Mouse (Mus musculus) lung, adult 18-20 months (tissue): ENCODE measurements around the gene Lzts2.

Experiments used
- DNase-seq, 2 experiments: peaks; one replicate each; pipeline ENCODE4 v3.0.0; 2022; ENCODE audit warnings: mixed read lengths in 2 of 2

The Lzts2 gene

GRCm38 (mm10) chr19:45053451-45053850, 39.2 kb downstream of the Lzts2 start:
- no peak for DNase-seq

DNA sequence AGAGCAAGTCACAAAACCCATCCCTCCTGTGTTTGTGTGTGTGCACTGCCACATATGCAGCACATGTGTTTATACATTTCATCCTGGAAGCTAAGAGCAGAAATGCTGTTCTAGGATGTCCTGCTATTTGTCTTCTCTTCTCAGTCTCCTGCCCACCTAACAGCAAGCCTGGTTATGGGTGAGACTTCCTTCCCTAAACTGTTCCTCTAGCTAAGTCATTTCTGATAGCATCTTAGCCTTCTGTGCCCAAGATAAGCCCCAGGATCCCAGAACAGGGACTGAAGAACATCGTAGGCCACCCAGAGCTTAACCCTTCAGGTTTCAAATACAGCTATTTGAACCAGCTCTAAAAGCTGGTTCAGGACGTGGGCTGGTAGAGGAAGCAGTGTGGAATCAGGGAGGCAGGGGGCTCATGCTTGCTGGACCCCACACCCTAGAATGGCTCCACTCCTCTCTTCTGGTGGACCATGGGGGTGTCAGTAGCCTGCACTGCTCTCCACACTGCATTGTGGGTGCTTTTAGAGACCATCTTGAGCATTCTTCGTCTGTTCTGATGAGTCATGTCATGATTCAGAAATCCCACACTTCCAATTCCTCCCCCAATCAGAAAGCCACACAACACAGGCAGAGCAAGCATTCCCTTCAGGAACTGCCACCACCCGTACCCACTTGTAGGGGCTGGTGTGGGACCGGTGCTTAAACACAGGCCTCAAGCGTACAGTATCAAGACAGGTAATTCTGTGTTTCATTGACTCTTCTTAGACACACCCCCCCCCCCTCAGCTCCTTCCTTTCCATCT, 40.9 kb downstream of the Lzts2 start:
- DNase-seq: no peak

GRCm38 (mm10) chr19:45056364-45056763, 42.1 kb downstream of the Lzts2 start:
- peak in 1 of 2 experiments; percentile 31 for DNase-seq

GRCm38 (mm10) chr19:45056908-45057698, 42.9 kb downstream of the Lzts2 start:
- DNase-seq: peak in 1 of 2 experiments; percentile 28

GRCm38 (mm10) chr19:45057724-45058112, 43.5 kb downstream of the Lzts2 start:
- DNase-seq: no peak

DNA sequence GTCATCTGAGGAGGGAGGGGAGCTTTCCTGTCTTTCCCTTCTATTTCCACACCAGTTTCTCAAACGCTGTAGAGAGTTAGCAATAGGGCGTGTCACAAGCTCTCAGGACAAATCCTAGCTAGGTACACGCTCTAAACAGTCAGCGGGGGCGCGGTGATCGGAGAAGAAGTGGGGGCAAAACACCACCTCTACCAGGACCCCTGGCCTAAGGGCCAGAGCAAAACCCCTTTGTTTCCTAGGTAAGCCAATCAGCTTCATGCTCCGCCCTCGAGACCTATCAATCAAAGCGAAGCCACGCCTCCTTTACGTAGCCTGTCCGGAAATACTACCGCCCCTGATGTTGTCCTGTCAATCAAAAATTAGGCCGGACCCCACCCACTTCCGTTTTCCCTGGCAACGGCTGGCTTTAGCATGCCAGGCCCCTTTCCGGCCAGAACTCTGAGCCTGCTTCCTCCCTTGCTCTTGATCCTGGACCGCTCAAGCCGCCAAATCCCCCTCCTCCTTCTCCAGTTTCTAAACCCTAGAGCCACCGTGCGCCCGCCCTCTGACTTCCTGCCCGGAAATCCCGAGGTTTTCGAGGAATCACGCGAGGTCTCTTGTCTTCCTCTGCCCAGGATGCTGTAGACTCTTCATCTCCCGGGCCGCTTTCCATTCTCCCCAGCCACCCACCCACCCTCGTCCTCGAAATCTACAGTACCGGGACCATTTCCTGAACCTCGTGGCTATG, 44.1 kb downstream of the Lzts2 start:
- peak; percentile 96 to 97 for DNase-seq

DNA sequence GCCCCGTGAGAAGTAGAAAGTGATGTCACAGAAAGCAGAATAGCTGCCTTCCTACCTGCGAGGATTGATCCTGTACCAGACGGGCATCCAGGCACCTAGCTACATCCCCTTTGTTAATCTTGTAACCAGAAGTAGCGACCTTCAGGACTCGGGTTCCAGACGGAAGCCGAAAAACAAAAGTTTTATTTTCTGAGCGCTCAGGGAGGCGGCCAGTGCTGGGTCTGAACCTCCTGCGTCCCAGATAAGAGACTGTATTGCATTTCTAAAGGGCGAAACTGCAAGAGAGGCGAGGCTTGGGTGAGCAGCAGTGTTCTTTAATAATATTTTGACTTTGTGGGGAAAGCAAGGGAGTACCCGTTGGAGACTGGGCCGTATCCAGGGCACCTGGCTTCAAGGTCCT, 44.6 kb downstream of the Lzts2 start:
- no peak for DNase-seq

- peak; percentile 58 to 66 for DNase-seq
Measured at GRCm38 (mm10) chr19:45063565-45064292, 49.5 kb downstream of the Lzts2 start.

DNA sequence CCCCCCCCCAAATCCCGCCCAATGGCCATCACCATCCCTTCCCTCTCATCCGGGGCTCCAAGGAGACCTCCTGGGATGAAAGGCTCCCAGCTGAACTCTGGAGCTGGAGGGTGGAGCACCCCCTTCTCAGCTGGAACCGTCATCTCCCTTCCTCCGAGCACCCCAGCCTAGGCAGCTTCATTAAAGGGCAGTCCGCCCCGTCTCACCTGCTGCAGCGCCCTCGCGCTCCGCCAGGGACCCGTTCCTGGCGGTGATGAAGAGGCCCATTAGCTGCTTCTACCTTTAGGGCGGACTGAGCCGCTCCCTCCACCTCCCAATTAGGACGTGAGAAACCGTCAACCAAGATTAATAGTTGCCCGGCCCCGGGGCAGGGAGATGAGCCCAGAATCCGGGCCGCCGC, 51.0 kb downstream of the Lzts2 start:
- no peak for DNase-seq

GRCm38 (mm10) chr19:45067170-45067569, 53.0 kb downstream of the Lzts2 start:
- no peak for DNase-seq

DNA sequence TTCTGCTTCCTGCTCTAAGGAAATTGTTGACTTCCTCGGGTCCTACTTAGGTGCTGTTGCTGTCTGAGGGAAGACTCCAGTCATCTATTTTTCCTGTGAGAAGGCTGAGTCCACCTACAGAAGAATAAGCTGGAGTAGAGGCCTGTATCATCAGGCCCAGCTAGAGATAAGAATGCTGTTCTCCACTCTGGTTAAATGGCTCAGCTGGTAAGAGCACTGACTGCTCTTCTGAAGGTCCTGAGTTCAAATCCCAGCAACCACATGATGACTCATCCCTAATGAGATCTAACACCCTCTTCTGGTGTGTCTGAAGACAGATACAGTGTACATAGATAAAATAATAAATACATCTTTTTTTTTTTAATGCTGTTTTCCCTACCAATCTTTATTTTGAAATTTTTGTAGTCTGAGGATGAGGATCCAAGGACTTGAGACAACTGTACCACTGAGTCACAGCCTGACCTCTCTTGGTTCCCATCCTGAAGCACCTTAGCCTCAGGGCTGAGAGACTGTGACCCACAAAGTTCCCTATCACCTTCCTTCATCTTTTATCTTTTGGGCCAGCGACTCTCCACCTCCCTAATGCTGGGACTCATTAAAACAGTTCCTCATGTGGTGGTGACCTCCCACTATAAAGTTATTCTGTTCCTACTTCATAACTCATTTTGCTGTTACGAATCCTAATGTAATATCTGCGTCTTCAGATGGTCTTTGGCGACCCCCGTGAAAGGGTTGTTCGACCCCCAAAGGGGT, 53.7 kb downstream of the Lzts2 start:
- DNase-seq: no peak

DNA sequence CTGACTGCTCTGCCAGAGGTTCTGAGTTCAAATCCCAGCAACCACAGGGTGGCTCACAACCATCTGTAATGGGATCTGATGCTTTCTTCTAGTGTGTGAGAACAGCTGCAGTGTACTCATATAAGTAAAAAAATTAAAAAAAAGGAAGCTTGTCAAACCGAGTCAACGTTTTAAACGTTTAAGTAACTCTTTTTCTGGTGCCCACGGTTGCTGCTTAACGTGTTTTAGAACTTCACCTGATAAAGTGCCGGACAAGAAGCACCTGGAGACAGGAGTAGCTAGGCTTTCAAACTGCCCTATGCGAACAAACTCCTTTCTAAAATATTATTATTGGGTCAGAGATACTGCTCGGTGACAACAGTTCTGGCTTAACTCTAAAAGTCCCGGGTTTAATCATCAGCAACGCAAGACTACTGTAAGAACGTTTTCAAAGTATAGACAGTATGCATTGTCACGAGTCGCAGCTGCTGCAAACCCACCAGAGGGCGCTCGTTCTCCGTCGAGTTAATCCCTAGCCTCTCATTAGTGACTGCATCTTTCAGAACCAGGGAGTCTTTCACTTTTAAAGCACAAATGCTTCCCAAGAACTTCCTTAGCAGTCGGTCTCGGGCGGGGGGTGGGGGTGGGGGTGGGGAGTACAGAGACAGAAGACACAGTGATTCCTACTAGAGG, 59.8 kb downstream of the Lzts2 start:
- peak; percentile 80 to 84 for DNase-seq

GRCm38 (mm10) chr19:45074580-45075322, 60.5 kb downstream of the Lzts2 start, which contains the start of gene Kazald1:
Kazald1 (plus strand) TSS chr19:45075241.
- DNase-seq: peak; percentile 94

DNA sequence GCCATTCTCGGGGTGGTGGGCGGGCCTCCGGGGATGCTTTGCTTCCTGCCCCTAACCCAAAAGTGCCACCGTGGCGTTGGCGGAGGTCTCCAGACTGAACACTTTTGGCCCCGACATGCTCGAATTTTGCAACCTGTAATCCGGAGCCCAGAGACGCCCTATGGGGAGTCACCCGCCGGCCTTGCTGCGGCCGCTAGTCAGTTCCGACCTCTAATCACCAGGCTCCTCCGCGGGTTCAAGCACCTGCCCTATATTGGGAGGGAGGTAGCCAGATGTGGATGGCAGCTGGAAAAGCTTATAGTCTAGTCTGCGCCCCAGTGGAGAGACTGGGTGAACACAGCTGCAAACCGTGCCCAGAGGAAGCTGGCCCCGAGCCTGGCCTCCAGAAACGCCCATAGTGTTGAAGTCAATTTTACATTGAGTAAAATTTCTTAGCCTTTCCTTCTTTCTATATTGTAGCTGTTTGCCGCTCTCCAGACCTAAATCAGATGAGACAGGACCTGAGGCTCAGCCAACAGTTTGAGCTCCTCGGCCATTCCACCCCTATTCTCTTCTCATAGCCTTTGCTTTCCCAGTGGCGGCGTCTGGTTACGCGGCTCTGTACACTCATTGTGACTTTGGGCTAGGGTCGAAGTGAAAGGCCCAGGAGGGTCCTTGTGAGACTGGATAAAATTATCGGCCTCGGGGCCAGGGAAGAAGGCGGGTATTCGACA, 61.3 kb downstream of the Lzts2 start:
- DNase-seq: peak in 1 of 2 experiments; percentile 23

DNA sequence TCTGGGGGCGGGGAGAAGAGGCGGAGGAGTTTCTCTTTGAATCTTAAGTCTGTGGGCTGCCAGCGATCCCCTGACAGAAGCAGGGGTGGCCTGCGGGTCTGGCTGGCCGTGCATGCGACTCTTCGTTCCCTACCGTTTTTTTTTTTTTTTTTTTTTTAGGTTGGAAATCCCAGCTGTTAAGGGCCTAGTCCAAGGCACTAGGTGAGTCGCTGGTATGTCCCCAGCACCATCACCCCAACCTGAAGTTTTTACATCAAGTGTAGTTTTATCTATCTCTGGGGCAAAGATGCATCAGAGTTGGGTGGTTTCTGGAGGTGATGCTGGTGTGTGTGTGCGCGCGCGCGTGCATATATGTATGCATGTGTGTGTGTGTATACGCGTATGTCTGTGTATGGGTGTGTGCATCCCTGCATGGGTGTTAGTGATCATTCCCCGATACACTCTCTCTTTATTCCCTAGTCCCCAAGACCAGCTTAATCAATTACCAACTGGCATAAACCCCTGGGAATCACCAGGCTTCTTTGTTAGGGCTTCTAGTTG, 61.9 kb downstream of the Lzts2 start:
- DNase-seq: no peak
